Mouse (Mus musculus): ENCODE measurements around the gene Orai3. TPM values are rescaled to one million over a fixed set of nuclear protein-coding genes. Genes with fewer than 3 reads are reported as not detected.

Orai3 gene
- polyA plus RNA-seq, 2 experiments from 2014 or later, result 12.8 to 15.4 TPM

GRCm38 (mm10) chr7:127799738-127800137 is 30.1 kb downstream of the Orai3 start:
- no peak for ATAC-seq

- peak; percentile 77 for ATAC-seq
Observed at GRCm38 (mm10) chr7:127800435-127801009, 30.9 kb downstream of the Orai3 start, which contains the start of gene Hsd3b7. Hsd3b7 (plus strand) TSS chr7:127800604.

DNA sequence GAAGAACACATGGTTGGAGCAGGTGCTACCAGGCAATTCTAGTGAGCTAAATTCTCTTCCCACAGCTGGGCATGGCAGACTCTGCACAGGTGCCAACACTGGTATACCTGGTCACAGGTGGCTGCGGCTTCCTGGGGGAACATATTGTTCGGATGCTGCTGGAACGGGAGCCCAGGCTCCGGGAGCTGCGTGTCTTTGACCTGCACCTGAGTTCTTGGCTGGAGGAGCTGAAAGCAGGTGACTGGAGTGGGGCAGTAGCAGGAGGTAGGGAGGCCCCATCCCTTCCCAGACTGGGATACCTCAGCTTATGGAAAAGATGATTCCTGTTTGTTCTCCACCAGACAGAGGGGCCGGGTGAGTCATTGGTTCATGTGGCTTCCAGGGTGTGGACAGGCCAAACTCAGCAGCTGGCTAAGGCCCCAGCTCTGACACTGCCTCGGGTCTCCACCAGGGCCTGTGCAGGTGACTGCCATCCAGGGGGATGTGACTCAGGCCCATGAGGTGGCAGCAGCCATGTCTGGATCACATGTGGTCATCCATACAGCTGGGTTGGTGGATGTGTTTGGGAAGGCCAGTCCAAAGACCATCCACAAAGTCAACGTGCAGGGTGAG is 31.5 kb downstream of the Orai3 start:
- ATAC-seq, result no peak

DNA sequence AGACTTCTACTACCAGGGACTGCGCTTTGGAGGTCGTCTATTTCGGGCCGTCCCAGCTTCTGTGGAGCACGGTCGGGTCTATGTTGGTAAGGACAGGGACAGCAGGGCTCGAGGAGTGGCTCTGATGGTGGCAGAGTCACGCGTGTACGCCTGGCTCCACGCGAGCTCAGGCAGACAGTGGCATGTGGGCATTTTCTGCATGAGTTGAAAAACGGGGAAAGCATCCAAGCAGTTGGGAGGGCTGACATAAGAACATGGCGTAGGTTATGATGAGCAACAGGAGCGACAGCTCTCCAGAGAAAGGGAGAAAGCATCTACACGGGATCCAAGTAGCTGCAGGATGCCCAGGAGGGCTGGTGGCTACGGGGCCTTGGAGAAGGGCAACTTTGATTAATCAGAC is 32.7 kb downstream of the Orai3 start:
- ATAC-seq, result no peak

GRCm38 (mm10) chr7:127808821-127809220 is 39.2 kb downstream of the Orai3 start:
- ATAC-seq, result no peak

DNA sequence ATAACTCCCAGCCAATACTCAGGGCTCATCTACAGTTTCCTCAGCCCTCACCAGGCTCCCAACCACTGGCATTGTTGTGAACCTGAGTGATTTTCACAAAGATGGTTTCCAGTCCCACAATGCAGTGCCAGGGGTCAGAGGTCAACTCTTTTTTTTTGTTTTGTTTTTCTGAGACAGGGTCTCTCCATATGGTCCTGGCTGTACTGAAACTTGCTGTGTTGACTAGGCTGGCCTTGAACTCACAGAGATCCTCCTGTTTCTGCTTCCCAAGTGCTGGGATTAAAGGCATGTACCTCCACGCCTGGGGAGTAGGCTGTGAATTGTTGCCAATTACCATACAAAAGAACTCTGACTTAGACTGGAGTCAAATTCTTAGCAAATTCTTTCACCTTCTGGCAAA is 40.2 kb downstream of the Orai3 start:
- ATAC-seq, result no peak

DNA sequence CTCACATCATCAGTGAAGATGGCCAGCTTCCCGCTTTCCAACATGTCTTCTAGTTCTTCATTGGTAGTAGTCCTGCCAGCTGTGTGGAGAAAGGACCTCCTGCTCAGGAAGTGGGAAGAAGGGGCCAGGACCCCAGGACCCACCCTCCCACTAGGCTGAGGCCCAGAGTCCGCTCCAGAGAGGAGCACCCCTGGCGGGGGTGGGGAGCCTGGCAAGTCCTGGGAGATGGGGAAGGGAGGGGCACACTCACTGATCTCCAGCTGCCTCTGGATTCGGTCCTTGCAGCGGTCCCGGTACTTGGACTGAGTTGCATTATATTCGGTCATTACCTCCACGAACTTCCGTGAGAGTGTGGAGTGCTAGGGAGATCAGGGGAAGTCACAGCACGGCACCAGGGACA is 41.0 kb downstream of the Orai3 start:
- no peak for ATAC-seq

GRCm38 (mm10) chr7:127811240-127811639 is 41.6 kb downstream of the Orai3 start:
- no peak for ATAC-seq

DNA sequence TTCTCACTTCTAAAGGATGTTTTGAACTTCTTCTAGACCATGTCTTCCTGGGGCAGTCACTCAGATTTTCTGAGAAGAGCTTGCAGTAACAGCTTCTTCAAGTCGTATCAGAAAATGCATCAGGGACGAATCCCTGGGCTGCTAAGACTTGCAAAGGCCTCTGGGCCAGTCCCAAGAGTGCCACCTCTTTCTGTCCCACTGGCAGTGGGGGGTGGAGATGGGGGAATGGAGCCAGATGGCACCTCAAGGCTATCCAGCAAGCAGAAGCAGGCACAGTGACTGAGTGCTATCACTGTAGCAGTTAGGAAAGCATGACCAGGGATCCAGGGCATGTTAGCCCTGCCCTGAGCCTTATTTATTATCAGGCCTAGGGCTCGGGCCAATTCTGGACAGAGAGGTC is 42.7 kb downstream of the Orai3 start:
- ATAC-seq, result no peak

GRCm38 (mm10) chr7:127813821-127814220 is 44.2 kb downstream of the Orai3 start:
- ATAC-seq, result no peak

DNA sequence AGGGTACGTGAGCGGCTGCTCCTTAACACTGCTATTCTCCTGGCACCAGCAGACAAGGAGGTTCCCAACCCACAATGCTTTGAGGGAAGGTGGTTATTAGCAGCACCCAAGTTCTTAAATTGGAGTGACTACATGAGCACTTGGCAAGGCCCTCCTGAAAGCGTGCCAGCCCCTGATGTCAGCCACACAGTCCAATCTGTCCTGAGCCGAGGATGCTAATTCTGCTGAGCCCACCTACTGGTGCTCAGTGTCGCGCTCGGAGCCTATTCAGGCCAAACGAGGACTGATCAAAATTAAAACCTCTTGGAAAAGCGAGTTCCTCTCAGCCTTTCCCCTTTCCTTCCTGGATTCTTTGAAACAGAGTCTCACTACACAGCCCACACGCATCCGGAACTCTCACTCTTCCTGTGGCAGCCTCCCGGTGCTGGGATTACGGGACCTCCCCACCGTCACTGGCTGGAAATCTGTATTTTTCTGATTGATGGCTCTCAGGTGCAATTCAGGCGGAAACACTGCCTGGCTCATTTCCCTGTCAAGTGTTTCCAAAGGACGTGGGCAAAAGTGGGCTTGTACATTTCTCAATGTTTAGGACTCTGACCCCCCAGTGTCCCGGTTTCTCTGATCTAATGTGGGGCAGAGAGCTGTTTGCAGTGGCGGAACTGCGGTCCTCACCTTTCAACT is 44.8 kb downstream of the Orai3 start:
- ATAC-seq, result no peak

- no peak for ATAC-seq
Observed at GRCm38 (mm10) chr7:127815116-127815665, 45.6 kb downstream of the Orai3 start.

GRCm38 (mm10) chr7:127815954-127816821 is 46.6 kb downstream of the Orai3 start:
- ATAC-seq, result no peak

DNA sequence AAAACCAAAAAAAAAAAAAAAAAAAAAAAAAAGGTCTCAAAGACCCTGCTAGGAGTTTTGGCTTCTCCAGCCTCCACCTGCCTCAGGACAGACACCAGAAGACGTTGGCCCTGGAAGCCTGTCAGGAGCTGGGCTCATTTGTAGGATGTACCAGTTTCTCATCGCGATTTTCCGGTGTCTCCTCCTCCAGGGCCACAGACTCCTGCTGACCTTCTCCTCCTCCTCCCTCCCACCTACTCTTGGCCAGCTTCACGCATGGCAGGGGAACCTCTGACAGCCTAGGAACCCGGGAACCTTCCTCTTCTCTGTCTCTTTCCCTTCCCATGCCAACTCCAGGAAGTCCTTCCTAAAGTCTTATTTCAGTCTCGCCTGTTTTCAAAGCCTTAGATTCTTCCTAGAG is 47.4 kb downstream of the Orai3 start:
- no peak for ATAC-seq

- ATAC-seq, result no peak
Observed at GRCm38 (mm10) chr7:127817776-127818175, 48.2 kb downstream of the Orai3 start.

DNA sequence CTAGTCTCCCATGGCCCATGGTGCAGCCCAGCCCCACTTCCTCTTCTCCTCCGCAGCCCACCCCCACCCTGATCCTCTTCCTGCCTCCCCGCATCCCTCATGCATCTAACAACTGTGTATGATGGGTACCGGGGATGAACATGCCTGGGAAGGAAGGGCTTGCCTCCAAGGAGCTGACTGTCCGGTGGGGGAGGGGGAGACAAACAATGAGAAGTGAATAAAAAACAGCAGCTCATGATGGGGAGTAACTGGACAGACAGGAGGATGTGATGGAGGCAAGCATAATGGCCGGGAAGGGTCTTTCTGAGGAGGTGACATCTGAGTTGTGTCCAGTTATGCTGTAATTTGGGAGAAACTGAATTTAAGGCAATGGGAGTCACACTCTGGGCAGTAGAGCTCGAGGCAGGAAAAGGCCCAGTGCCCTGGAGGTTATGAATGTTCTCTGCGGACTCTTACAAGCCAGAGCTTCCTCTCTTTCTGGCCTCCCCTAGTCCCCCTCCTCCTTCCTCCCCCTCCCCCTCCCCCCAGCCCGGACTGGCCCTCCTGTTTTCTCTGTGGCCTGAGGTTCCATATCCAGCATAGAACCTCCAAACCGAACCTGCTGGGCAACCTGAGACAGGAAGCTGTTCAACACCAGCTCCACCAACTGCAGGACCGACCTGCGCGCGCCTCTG is 51.4 kb downstream of the Orai3 start:
- ATAC-seq, result no peak

GRCm38 (mm10) chr7:127822494-127822893 is 52.9 kb downstream of the Orai3 start:
- ATAC-seq, result no peak

GRCm38 (mm10) chr7:127823236-127824171 is 53.9 kb downstream of the Orai3 start:
- no peak for ATAC-seq

GRCm38 (mm10) chr7:127824176-127824871 is 54.7 kb downstream of the Orai3 start, which contains the start of the genes Stx4a and Stx1b:
Stx4a (plus strand) TSS chr7:127824294.
Stx1b (minus strand) TSS chr7:127824549.
- ATAC-seq, result no peak

Data from CD4-positive, CD25-positive, alpha-beta regulatory T cell, adult 4 months (primary cell).